Mouse (Mus musculus) bone marrow macrophage, adult 2 months (primary cell): ENCODE measurements around the gene Igf2.

Experiments
- CTCF ChIP-seq: IDR thresholded peaks from 2 replicates; pipeline ENCODE4 v1.5.1; 2012; ENCODE audit warnings: low read depth, mild to moderate bottlenecking, low read length, moderate library complexity
- POLR2A ChIP-seq: IDR thresholded peaks from 2 replicates; pipeline ENCODE4 v1.6.1; 2012; ENCODE audit warnings: mild to moderate bottlenecking, low read depth, low read length, borderline replicate concordance

DNA sequence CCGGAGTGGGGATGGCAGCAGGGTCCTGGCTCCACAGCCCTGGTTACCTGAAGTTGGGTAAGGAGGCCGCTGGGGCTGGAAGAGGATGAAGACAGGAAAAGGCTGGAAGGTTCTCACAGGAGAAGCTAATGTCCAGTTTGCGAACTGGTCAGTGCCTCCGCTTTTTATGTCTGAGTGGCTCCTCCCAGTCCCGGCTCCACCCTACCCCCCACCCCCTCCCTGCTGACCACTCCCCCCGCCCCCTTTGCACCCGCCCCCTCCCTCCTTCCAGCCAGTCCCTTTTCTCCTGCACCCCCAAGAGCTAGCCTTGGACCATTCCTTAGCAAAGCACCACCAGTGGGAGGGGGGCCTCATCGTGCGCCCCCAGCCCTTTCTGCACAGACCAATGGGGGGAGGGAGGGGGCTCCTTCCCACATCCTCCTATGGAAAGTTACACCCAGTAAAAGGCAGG lies 9.2 kb downstream of the Igf2 start:
- TF ChIP-seq CTCF, result no peak
- TF ChIP-seq POLR2A, result no peak
